Mouse (Mus musculus) gastrocnemius, postnatal 25 days (tissue): ENCODE results near the gene Vmn1r107. TPM values are rescaled to one million over a fixed set of nuclear protein-coding genes. Genes with fewer than 3 reads are reported as not detected.
"Not testable (repeated sequence)": the region's sequence is repeated elsewhere in the genome, so short reads cannot be mapped to it uniquely, and the experiment has no call there.

Experiments used
- DNase-seq: peaks from one replicate; pipeline ENCODE4 v3.0.0; 2022
- long read RNA-seq, 2 experiments: library from polyadenylated mRNA; stranded (forward); transcript quantifications; one replicate each; pipeline ENCODE4 v2.0.0; 2021
- total RNA-seq, 2 experiments: library from RNA; stranded (reverse); gene quantifications; 1 replicate in 1 of 2; 2 replicates in 1 of 2; pipeline ENCODE4 v1.2.3; 2021

Vmn1r107 gene
- total RNA-seq, result not detected
- long read RNA-seq, experiment 1, result 0 reads
- long read RNA-seq, experiment 2, result 0 reads

- DNase-seq, result not testable (repeated sequence)
These were observed at the start of gene Vmn1r107 for GRCm38 (mm10) chr7:20668618-20669017. TSS of gene Vmn1r107 (plus strand) at chr7:20668918.

- DNase-seq, result not testable (repeated sequence)
These were observed 34.4 kb downstream of the Vmn1r107 start, which contains the start of gene Vmn1r111 for GRCm38 (mm10) chr7:20703116-20703515. TSS of gene Vmn1r111 (minus strand) at chr7:20703216.

Other genes starting within 250 kb of the Vmn1r107 start
- not detected for gene Vmn1r101, start 226.3 kb upstream of the Vmn1r107 start, total RNA-seq
- gene Gm10670, start 194.0 kb upstream of the Vmn1r107 start, total RNA-seq, result not detected
- gene Vmn1r103, start 158.4 kb upstream of the Vmn1r107 start, total RNA-seq, result not detected
- not detected for gene Vmn1r104, start 135.1 kb upstream of the Vmn1r107 start, total RNA-seq
- not detected for gene Gm5726, start 123.2 kb upstream of the Vmn1r107 start, total RNA-seq
- not detected for gene Gm4141, start 92.7 kb upstream of the Vmn1r107 start, total RNA-seq
- gene Gm4513, start 69.9 kb upstream of the Vmn1r107 start, total RNA-seq, result not detected
- not detected for gene Vmn1r111, start 34.3 kb downstream of the Vmn1r107 start, total RNA-seq
- not detected for gene Gm10668, start 61.7 kb downstream of the Vmn1r107 start, total RNA-seq
- not detected for gene Vmn1r112, start 102.3 kb downstream of the Vmn1r107 start, total RNA-seq
- gene Vmn1r113, start 118.4 kb downstream of the Vmn1r107 start, total RNA-seq, result not detected
- not detected for gene Vmn1r114, start 143.3 kb downstream of the Vmn1r107 start, total RNA-seq
- not detected for gene Vmn1r115, start 176.1 kb downstream of the Vmn1r107 start, total RNA-seq
- not detected for gene Vmn1r116, start 203.3 kb downstream of the Vmn1r107 start, total RNA-seq
- gene Vmn1r117, start 215.2 kb downstream of the Vmn1r107 start, total RNA-seq, result not detected
- not detected for gene Vmn1r118, start 243.4 kb downstream of the Vmn1r107 start, total RNA-seq